Mouse (Mus musculus): ENCODE data around the gene Macf1.
A peak's percentile ranks its signal among the peaks of the same experiment; 100 is the strongest.

Macf1 gene

GRCm38 (mm10) chr4:123684260-123684659 lies at the start of gene Macf1:
Gene Macf1 (minus strand): TSS chr4:123684360.
- no peak for DNase-seq

- DNase-seq = no peak
Measured at GRCm38 (mm10) chr4:123733532-123733931, 49.4 kb upstream of the Macf1 start.

- DNase-seq = no peak
Measured at GRCm38 (mm10) chr4:123732921-123733320, 48.8 kb upstream of the Macf1 start.

GRCm38 (mm10) chr4:123732163-123732910 lies 48.2 kb upstream of the Macf1 start:
- no peak for DNase-seq

- no peak for DNase-seq
Measured at GRCm38 (mm10) chr4:123721761-123722160, 37.6 kb upstream of the Macf1 start.

- DNase-seq = no peak
Measured at GRCm38 (mm10) chr4:123718434-123718780, 34.2 kb upstream of the Macf1 start.

- peak; percentile 99 for DNase-seq
Measured at GRCm38 (mm10) chr4:123717574-123718433, 33.6 kb upstream of the Macf1 start, which contains the start of gene Ndufs5. Gene Ndufs5 (minus strand): TSS chr4:123718202.

GRCm38 (mm10) chr4:123712431-123712830 lies 28.3 kb upstream of the Macf1 start:
- no peak for DNase-seq

GRCm38 (mm10) chr4:123707340-123707739 lies 23.2 kb upstream of the Macf1 start:
- DNase-seq = no peak

- DNase-seq = no peak
Measured at GRCm38 (mm10) chr4:123705340-123705739, 21.2 kb upstream of the Macf1 start.

GRCm38 (mm10) chr4:123693384-123693783 lies 9.2 kb upstream of the Macf1 start:
- no peak for DNase-seq

GRCm38 (mm10) chr4:123692071-123692470 lies 7.9 kb upstream of the Macf1 start:
- DNase-seq = no peak

- DNase-seq = no peak
Measured at GRCm38 (mm10) chr4:123690311-123690710, 6.2 kb upstream of the Macf1 start.

- DNase-seq = peak; percentile 48
Measured at GRCm38 (mm10) chr4:123687025-123687781, 3.0 kb upstream of the Macf1 start.

- DNase-seq = peak; percentile 40
Measured at GRCm38 (mm10) chr4:123686368-123687024, 2.3 kb upstream of the Macf1 start.

- no peak for DNase-seq
Measured at GRCm38 (mm10) chr4:123685506-123686242, 1.5 kb upstream of the Macf1 start.

- DNase-seq = no peak
Measured at GRCm38 (mm10) chr4:123685046-123685445, 886 bp upstream of the Macf1 start.

GRCm38 (mm10) chr4:123682291-123682690 lies 1.9 kb downstream of the Macf1 start:
- no peak for DNase-seq

GRCm38 (mm10) chr4:123680962-123681361 lies 3.2 kb downstream of the Macf1 start:
- no peak for DNase-seq

GRCm38 (mm10) chr4:123677060-123677804 lies 6.9 kb downstream of the Macf1 start:
- peak; percentile 60 for DNase-seq

- no peak for DNase-seq
Measured at GRCm38 (mm10) chr4:123670598-123670997, 13.6 kb downstream of the Macf1 start.
